Mouse (Mus musculus) hindbrain, embryonic 10.5 days (tissue): ENCODE measurements at regions not wholly inside any gene's neighbourhood (a gene's known extent, or its start where the extent isn't known, plus 50 kb on each side); places are given as distances from the start of the nearest gene placed in this dataset.

ENCODE experiments used
- DNase-seq: peaks from one replicate; pipeline ENCODE4 v3.0.0-alpha.2; 2017; ENCODE audit warnings: low spot score
- H3K27ac ChIP-seq: fragments of 300-500 bp; sonication (generic); 2 replicates; pipeline ENCODE4 v1.5.1; 2016; ENCODE audit warnings: mild to moderate bottlenecking, moderate library complexity
- H3K27me3 ChIP-seq: fragments of 300-500 bp; sonication (generic); 2 replicates; pipeline ENCODE4 v1.6.1; 2016; ENCODE audit warnings: mild to moderate bottlenecking; ENCODE audit not compliant: poor library complexity, insufficient read depth, severe bottlenecking
- H3K36me3 ChIP-seq: fragments of 300-500 bp; sonication (generic); 2 replicates; pipeline ENCODE4 v1.6.1; 2016; ENCODE audit warnings: mild to moderate bottlenecking, moderate library complexity
- H3K4me1 ChIP-seq: fragments of 300-500 bp; sonication (generic); replicated peaks from 2 replicates; pipeline ENCODE4 v1.6.1; 2016; ENCODE audit warnings: mild to moderate bottlenecking
- H3K4me3 ChIP-seq: fragments of 300-500 bp; sonication (generic); 2 replicates; pipeline ENCODE4 v1.5.1; 2016; ENCODE audit warnings: mild to moderate bottlenecking, moderate library complexity
- H3K9me3 ChIP-seq: fragments of 300-500 bp; sonication (generic); 2 replicates; pipeline ENCODE4 v1.6.1; 2016; ENCODE audit warnings: mild to moderate bottlenecking, moderate library complexity
- WGBS: fragments of 180-500 bp; shearing (Covaris S2); methylation state at CpG from one replicate; pipeline ENCODE4 v1.1.7; 2016; 5-methylcytosine and 5-hydroxymethylcytosine counted together

- Histone ChIP-seq H3K4me3 (no peak overlapping the region), H3K4me1 (peaks cover 26% of the 10 kb centered on the region), H3K27me3 (peaks cover 6% of the 10 kb centered on the region), H3K36me3 (no peaks in the 10 kb centered on the region), H3K27ac (no peak overlapping the region), H3K9me3 (no peaks in the 10 kb centered on the region)
- DNase-seq, result no peak
- WGBS, result 68% methylated on average over 2 of the region's 2 CpGs
Observed at GRCm38 (mm10) chr7:136021071-136021470, 304.9 kb upstream of the Mki67 start.

- peaks cover 6% of the 10 kb centered on the region for H3K27me3 ChIP-seq
- no peak for DNase-seq
- no peaks in the 10 kb centered on the region for H3K36me3 ChIP-seq
- H3K4me3 ChIP-seq, result no peak overlapping the region
- H3K4me1 ChIP-seq, result peaks cover 15% of the 10 kb centered on the region
- peak overlapping the region; percentile 56 for H3K27ac ChIP-seq
- WGBS, result 70% methylated on average over 5 of the region's 5 CpGs
- no peaks in the 10 kb centered on the region for H3K9me3 ChIP-seq
Observed at GRCm38 (mm10) chr7:136022781-136023448, 306.8 kb upstream of the Mki67 start.

DNA sequence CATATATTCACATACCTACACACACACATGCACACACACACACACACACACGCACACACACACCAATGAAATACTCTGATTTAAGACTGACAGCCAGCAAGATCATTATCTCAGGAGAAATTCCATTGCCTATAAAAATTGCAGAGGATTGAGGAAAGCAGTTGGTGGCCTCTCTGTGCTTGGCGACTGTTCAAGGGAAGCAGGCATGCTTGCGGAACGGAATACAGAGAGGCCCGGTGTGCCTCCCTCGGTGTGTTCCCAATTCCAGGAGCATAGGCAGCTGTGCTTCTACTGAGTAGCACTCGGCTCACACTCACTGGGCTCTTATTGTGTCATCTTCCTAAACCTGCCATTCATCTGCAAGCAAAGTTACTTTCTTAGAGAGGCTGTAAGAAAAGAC is 310.3 kb upstream of the Mki67 start:
- Histone ChIP-seq H3K27me3 (peaks cover 6% of the 10 kb centered on the region; the same call in 1 of the 2 replicates), H3K4me3 (no peak overlapping the region), H3K4me1 (peaks cover 13% of the 10 kb centered on the region), H3K9me3 (no peaks in the 10 kb centered on the region), H3K27ac (no peak overlapping the region), H3K36me3 (no peaks in the 10 kb centered on the region)
- no peak for DNase-seq
- WGBS, result 74% methylated on average over 7 of the region's 7 CpGs

DNA sequence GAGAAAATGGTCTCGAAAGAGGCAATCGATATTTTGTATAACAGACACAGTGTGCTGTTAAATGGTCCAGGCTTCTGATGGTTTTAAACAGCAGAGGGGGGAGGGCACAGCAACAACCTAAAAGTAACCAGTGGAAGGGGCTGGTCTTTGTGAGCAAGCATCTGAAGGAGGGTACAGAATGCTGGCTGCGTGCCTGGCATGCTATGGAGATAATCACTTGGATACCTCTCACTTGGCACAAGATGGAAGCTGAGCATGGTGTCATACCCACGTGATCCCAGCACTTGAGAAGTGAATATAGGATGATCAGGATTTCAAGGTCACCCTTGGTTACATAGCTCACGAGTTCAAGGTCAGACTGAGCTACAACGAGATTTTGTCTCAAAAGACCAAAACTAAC is 315.9 kb upstream of the Mki67 start:
- no peaks in the 10 kb centered on the region for H3K9me3 ChIP-seq

GRCm38 (mm10) chr7:136033536-136033935 is 317.4 kb upstream of the Mki67 start:
- no peak for DNase-seq
- 90% methylated on average over 5 of the region's 5 CpGs for WGBS
- Histone ChIP-seq H3K4me1 (no peaks in the 10 kb centered on the region), H3K27ac (no peak overlapping the region), H3K36me3 (no peaks in the 10 kb centered on the region), H3K27me3 (no peaks in the 10 kb centered on the region), H3K4me3 (no peak overlapping the region), H3K9me3 (no peaks in the 10 kb centered on the region)

More for the DNA sequence above, 315.9 kb upstream of the Mki67 start:
- H3K27ac ChIP-seq, result no peak overlapping the region
- 90% methylated on average over 6 of the region's 6 CpGs for WGBS
- no peaks in the 10 kb centered on the region for H3K27me3 ChIP-seq
- no peaks in the 10 kb centered on the region for H3K4me1 ChIP-seq
- no peak overlapping the region for H3K4me3 ChIP-seq
- no peaks in the 10 kb centered on the region for H3K36me3 ChIP-seq
- no peak for DNase-seq

- Histone ChIP-seq H3K4me1 (0 out of 2 replicates have a peak, but pooled peaks cover 2% of the 10 kb centered on the region), H3K27ac (no peak overlapping the region)
- WGBS, result 79% methylated on average over 7 of the region's 7 CpGs
Observed at GRCm38 (mm10) chr7:136035735-136036134, 319.6 kb upstream of the Mki67 start.

GRCm38 (mm10) chr7:136038072-136038471 is 321.9 kb upstream of the Mki67 start:
- Histone ChIP-seq H3K27ac (no peak overlapping the region), H3K4me3 (no peak overlapping the region), H3K4me1 (peaks cover 16% of the 10 kb centered on the region), H3K36me3 (no peaks in the 10 kb centered on the region), H3K27me3 (no peaks in the 10 kb centered on the region), H3K9me3 (no peaks in the 10 kb centered on the region)
- DNase-seq, result no peak
- WGBS, result 82% methylated on average over 5 of the region's 5 CpGs

More at GRCm38 (mm10) chr7:136035735-136036134, 319.6 kb upstream of the Mki67 start:
- no peaks in the 10 kb centered on the region for H3K36me3 ChIP-seq
- no peak for DNase-seq
- no peak overlapping the region for H3K4me3 ChIP-seq
- no peaks in the 10 kb centered on the region for H3K9me3 ChIP-seq
- no peaks in the 10 kb centered on the region for H3K27me3 ChIP-seq

- 70% methylated on average over 2 of the region's 2 CpGs for WGBS
- H3K27ac ChIP-seq, result peak overlapping the region; percentile 40; the same call in 1 of the 2 replicates
- no peak for DNase-seq
- H3K36me3 ChIP-seq, result no peaks in the 10 kb centered on the region
- no peak overlapping the region for H3K4me3 ChIP-seq
- H3K27me3 ChIP-seq, result no peaks in the 10 kb centered on the region
- H3K9me3 ChIP-seq, result no peaks in the 10 kb centered on the region
- peaks cover 16% of the 10 kb centered on the region for H3K4me1 ChIP-seq
Observed at GRCm38 (mm10) chr7:136038906-136039305, 322.7 kb upstream of the Mki67 start.

DNA sequence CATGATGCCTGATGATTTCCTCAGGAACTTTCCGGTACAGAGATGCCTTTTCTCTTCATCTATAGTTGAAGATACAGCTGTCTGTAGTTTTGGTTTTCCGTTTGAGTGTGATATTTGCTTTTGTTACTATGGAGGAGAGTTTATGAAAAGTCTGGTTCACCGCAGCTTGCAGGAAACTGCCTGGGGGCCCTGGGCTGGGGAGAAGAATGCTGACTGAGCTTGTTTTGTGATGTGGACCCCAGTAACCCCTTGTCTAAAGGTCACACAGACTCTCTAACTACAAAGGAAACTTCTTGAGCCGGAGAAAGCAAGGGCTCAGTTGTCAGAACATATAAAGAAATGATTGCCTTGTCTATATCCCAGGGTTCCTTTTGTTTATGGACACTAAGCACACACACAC is 325.8 kb upstream of the Mki67 start:
- no peak overlapping the region for H3K4me3 ChIP-seq
- 36% methylated on average over 4 of the region's 4 CpGs for WGBS
- H3K36me3 ChIP-seq, result no peaks in the 10 kb centered on the region
- H3K9me3 ChIP-seq, result no peaks in the 10 kb centered on the region
- peak; percentile 34 for DNase-seq
- 0 out of 2 replicates have a peak, but pooled peaks cover 2% of the 10 kb centered on the region for H3K27me3 ChIP-seq
- H3K27ac ChIP-seq, result peak overlapping the region; percentile 64; the same call in 1 of the 2 replicates
- H3K4me1 ChIP-seq, result peaks cover 26% of the 10 kb centered on the region

DNA sequence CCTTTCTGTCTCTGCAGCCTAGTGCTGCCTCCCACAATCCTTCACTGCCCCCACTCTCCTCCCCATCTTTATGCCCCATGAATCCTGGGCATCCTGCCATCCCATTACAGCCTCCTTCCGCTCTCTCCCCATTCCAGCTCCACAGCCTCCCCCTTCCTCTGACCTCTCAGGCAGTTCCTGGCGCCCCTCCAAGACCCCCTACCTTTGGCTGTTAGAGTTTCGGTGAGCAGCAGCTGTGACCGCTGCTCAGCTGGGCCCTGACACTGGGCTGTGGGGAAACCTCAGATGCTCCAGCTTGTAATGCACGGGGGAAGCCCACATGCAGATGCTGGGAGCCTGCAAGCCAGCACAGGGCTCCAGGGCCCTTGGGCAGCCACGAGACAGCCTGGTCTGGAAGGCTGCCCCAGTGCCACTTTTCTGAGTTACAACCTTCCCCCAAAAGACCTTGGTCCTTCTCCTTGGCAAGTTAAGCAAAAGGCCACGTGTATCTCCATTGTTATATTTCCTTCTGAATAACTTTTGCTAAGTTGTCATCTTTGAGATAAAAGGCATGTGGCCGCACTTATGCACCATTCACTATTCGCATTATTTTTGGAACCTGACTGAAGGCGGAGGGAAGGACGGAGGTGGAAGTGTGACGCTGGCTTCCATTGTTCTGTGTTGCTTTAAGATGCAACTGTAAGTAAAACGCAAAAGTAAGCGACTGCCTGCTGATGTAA is 330.6 kb upstream of the Mki67 start:
- no peaks in the 10 kb centered on the region for H3K36me3 ChIP-seq
- peak; percentile 36 for DNase-seq
- H3K27me3 ChIP-seq, result 0 out of 2 replicates have a peak, but pooled peaks cover 2% of the 10 kb centered on the region
- H3K27ac ChIP-seq, result peak overlapping the region; percentile 89
- H3K4me1 ChIP-seq, result peaks cover 57% of the 10 kb centered on the region
- 28% methylated on average over 14 of the region's 14 CpGs for WGBS
- H3K9me3 ChIP-seq, result no peaks in the 10 kb centered on the region
- H3K4me3 ChIP-seq, result 0 out of 2 replicates have a peak overlapping the region, but pooled peaks have one; percentile 16

GRCm38 (mm10) chr7:136047364-136047945 is 331.3 kb upstream of the Mki67 start:
- 16% methylated on average over 7 of the region's 7 CpGs for WGBS

GRCm38 (mm10) chr7:136048925-136049586 is 332.9 kb upstream of the Mki67 start:
- 0 out of 2 replicates have a peak, but pooled peaks cover 2% of the 10 kb centered on the region for H3K27me3 ChIP-seq
- 58% methylated on average over 8 of the region's 8 CpGs for WGBS
- H3K4me1 ChIP-seq, result peaks cover 46% of the 10 kb centered on the region
- H3K36me3 ChIP-seq, result no peaks in the 10 kb centered on the region
- H3K9me3 ChIP-seq, result no peaks in the 10 kb centered on the region
- H3K27ac ChIP-seq, result peak overlapping the region; percentile 89
- DNase-seq, result no peak
- no peak overlapping the region for H3K4me3 ChIP-seq

More at GRCm38 (mm10) chr7:136047364-136047945, 331.3 kb upstream of the Mki67 start:
- H3K9me3 ChIP-seq, result no peaks in the 10 kb centered on the region
- H3K27ac ChIP-seq, result peak overlapping the region; percentile 89
- H3K4me1 ChIP-seq, result peaks cover 50% of the 10 kb centered on the region
- peak overlapping the region; percentile 16; the same call in 1 of the 2 replicates for H3K4me3 ChIP-seq
- H3K36me3 ChIP-seq, result no peaks in the 10 kb centered on the region
- 0 out of 2 replicates have a peak, but pooled peaks cover 2% of the 10 kb centered on the region for H3K27me3 ChIP-seq
- DNase-seq, result peak; percentile 42
